Mouse (Mus musculus): ENCODE results near the gene 4933436I01Rik. TPM values are rescaled to one million over a fixed set of nuclear protein-coding genes. Genes with fewer than 3 reads are reported as not detected.

The 4933436I01Rik gene
- polyA plus RNA-seq (2015; fragmentation: Nextera tagmentation; extraction: Ambion mirVana): not detected in 2 replicates

GRCm38 (mm10) chrX:67921350-67921749 lies at the start of gene 4933436I01Rik:
4933436I01Rik (minus strand) TSS chrX:67921450.
- Histone ChIP-seq H3K9me3 (ENCODE audit: control insufficient read depth, low read length) (no peaks in the 10 kb centered on the region), H3K27me3 (replicated peaks; ENCODE audit: control insufficient read depth, insufficient read depth, low read length) (no peaks in the 10 kb centered on the region), H3K4me2 (ENCODE audit: low read length) (no peak within 1 kb of the TSS), H3K27ac (ENCODE audit: low read length) (no peak within 1 kb of the TSS), H3K36me3 (ENCODE audit: control insufficient read depth, insufficient read depth) (no peaks in the 10 kb centered on the region), H3K4me3 (replicated peaks; ENCODE audit: low read length) (no peak within 1 kb of the TSS), H3K9ac (replicated peaks; ENCODE audit: low read depth, low read length) (no peak within 1 kb of the TSS), H3K4me1 (replicated peaks; ENCODE audit: control insufficient read depth, insufficient read depth, low read length) (no peaks in the 10 kb centered on the region)
- ATAC-seq: no peak
- WGBS: 59% methylated on average over 1 of the region's 1 CpGs

- no peaks in the 10 kb centered on the region for H3K27me3 ChIP-seq (replicated peaks; ENCODE audit: control insufficient read depth, insufficient read depth, low read length)
- 71% methylated on average over 1 of the region's 1 CpGs for WGBS
- no peaks in the 10 kb centered on the region for H3K36me3 ChIP-seq (ENCODE audit: control insufficient read depth, insufficient read depth)
Measured at GRCm38 (mm10) chrX:67924769-67925470, 3.7 kb upstream of the 4933436I01Rik start.

DNA sequence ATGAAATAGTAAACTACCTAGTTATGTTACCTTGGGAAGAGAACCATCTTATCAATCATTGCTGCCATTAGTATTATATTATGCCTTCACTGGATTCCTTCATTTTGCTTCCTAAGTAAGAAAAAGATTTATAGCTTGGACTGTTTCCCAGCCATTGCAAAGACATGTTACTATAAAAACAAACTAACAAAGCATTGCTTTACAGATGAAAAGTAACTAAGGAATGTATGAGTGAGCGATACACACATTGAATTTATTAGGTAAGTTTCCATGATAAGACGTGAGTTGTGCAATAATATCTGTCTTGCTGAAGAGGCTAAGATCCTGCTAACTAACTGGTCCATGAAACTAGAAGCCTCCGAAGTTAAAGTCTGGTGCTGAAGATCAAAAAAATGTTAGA lies 37.8 kb downstream of the 4933436I01Rik start:
- Histone ChIP-seq H3K4me1 (replicated peaks; ENCODE audit: control insufficient read depth, insufficient read depth, low read length) (no peaks in the 10 kb centered on the region), H3K27ac (ENCODE audit: low read length) (no peak overlapping the region), H3K4me2 (ENCODE audit: low read length) (no peak overlapping the region), H3K9me3 (ENCODE audit: control insufficient read depth, low read length) (no peaks in the 10 kb centered on the region), H3K4me3 (replicated peaks; ENCODE audit: low read length) (no peak overlapping the region), H3K9ac (replicated peaks; ENCODE audit: low read depth, low read length) (no peak overlapping the region), H3K36me3 (ENCODE audit: control insufficient read depth, insufficient read depth) (no peaks in the 10 kb centered on the region), H3K27me3 (replicated peaks; ENCODE audit: control insufficient read depth, insufficient read depth, low read length) (no peaks in the 10 kb centered on the region)
- WGBS: 89% methylated on average over 3 of the region's 3 CpGs
- no peak for ATAC-seq

More at GRCm38 (mm10) chrX:67924769-67925470, 3.7 kb upstream of the 4933436I01Rik start:
- H3K4me2 ChIP-seq (ENCODE audit: low read length): no peak overlapping the region
- ATAC-seq: no peak
- no peaks in the 10 kb centered on the region for H3K4me1 ChIP-seq (replicated peaks; ENCODE audit: control insufficient read depth, insufficient read depth, low read length)
- no peak overlapping the region for H3K4me3 ChIP-seq (replicated peaks; ENCODE audit: low read length)
- no peak overlapping the region for H3K9ac ChIP-seq (replicated peaks; ENCODE audit: low read depth, low read length)
- H3K27ac ChIP-seq (ENCODE audit: low read length): no peak overlapping the region
- no peaks in the 10 kb centered on the region for H3K9me3 ChIP-seq (ENCODE audit: control insufficient read depth, low read length)

Other genes with a start within 250 kb of the 4933436I01Rik start
- gene Gm1140, start 227.9 kb downstream of the 4933436I01Rik start, polyA plus RNA-seq (2015; fragmentation: Nextera tagmentation; extraction: Ambion mirVana): not detected in 2 replicates
- not detected in 2 replicates for gene Gm14692, start 225.8 kb downstream of the 4933436I01Rik start, polyA plus RNA-seq (2015; fragmentation: Nextera tagmentation; extraction: Ambion mirVana)